Mouse (Mus musculus) stomach, postnatal 0 days (tissue): Measurements from ENCODE around the gene Cyp46a1. TPM values are rescaled to one million over a fixed set of nuclear protein-coding genes. Genes with fewer than 3 reads are reported as not detected.

Experiments
- ATAC-seq: fragments of 200-750 bp; cut with Nextera tagmentation; 2 replicates; pipeline ENCODE4 v1.8.0; 2017; ENCODE audit not compliant: low FRiP score, low TSS enrichment
- DNase-seq: peaks from one replicate; pipeline ENCODE4 v3.0.0-alpha.2; 2016; ENCODE audit warnings: low spot score
- H3K27ac ChIP-seq: fragments of 300-500 bp; sonication (generic); replicated peaks from 2 replicates; pipeline ENCODE4 v1.5.1; 2014; ENCODE audit warnings: mild to moderate bottlenecking, control low read depth
- H3K27me3 ChIP-seq: fragments of 300-500 bp; sonication (generic); 2 replicates; pipeline ENCODE4 v1.6.1; 2014; ENCODE audit warnings: low read length; ENCODE audit not compliant: control insufficient read depth, insufficient read depth
- H3K36me3 ChIP-seq: fragments of 300-500 bp; sonication (generic); 2 replicates; pipeline ENCODE4 v1.6.1; 2014; ENCODE audit warnings: low read length, mixed read lengths; ENCODE audit not compliant: control insufficient read depth, insufficient read depth
- H3K4me1 ChIP-seq: fragments of 300-500 bp; sonication (generic); replicated peaks from 2 replicates; pipeline ENCODE4 v1.6.1; 2014; ENCODE audit warnings: antibody characterized with exemption; ENCODE audit not compliant: control insufficient read depth, insufficient read depth
- H3K4me2 ChIP-seq: fragments of 300-500 bp; sonication (generic); replicated peaks from 2 replicates; pipeline ENCODE4 v1.6.1; 2014; ENCODE audit warnings: low read depth, mild to moderate bottlenecking, control low read depth, moderate library complexity
- H3K4me3 ChIP-seq: fragments of 300-500 bp; sonication (generic); 2 replicates; pipeline ENCODE4 v1.5.1; 2014; ENCODE audit warnings: low read depth, low read length, control low read depth
- H3K9ac ChIP-seq: fragments of 300-500 bp; sonication (generic); 2 replicates; pipeline ENCODE4 v1.6.1; 2014; ENCODE audit warnings: mild to moderate bottlenecking, low read length, control low read depth, mixed read lengths
- H3K9me3 ChIP-seq: fragments of 300-500 bp; sonication (generic); 2 replicates; pipeline ENCODE4 v1.6.1; 2016; ENCODE audit warnings: low read length; ENCODE audit not compliant: control insufficient read depth
- CTCF ChIP-seq: IDR thresholded peaks from 2 replicates; pipeline ENCODE4 v1.5.1; 2016; ENCODE audit warnings: antibody characterized with exemption, low read depth, mild to moderate bottlenecking, moderate library complexity
- EP300 ChIP-seq: optimal IDR thresholded peaks from 2 replicates; pipeline ENCODE3; 2016; ENCODE audit warnings: antibody characterized with exemption
- WGBS: fragments of 180-500 bp; shearing (Covaris S2); extraction: QIAGEN DNeasy Blood & Tissue Kit; methylation state at CpG from one replicate; pipeline ENCODE4 v1.1.7; 2014; 5-methylcytosine and 5-hydroxymethylcytosine counted together
- polyA plus RNA-seq: library from polyadenylated mRNA; unstranded; fragments of >200 nt; fragmentation: Nextera tagmentation; extraction: Ambion mirVana; gene quantifications from 2 replicates; pipeline ENCODE4 v1.2.1, GENCODE M21; 2015

Gene Cyp46a1
- polyA plus RNA-seq, 1 experiment from 2014 or later: 1.3 TPM

DNA sequence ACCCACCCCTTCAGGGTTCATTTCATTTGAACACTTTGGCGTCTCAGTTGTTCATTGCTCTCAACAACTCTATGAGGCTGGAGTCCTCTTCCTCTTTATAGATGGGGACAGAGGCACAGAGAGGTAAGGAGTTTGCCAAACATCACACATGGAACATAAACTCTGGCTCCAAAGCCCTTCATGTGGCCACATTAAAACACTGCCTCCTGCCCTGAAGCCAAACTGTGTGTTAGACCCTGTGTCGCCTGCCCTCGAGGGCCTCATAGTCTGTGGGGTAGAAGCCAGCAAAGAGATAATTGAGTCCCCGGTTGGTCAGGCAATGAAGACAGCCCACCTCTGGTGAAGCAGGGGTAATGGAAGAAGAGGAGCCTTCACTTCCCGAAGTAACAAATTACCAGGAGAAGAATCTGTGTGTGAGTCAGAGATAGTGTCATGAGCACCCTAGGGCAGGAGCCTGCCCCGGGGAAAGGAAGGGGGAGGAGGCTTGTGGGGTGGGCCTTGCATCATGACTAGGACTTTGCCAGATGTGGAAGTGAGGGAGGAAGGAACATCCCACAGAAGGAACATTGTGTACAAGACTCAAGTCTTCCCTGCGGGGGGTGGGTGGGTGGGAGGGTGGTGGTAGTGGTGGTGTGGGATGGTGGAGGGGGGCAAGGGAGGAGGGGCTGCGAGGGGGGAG is 24.9 kb upstream of the Cyp46a1 start:
- no peaks in the 10 kb centered on the region for H3K9me3 ChIP-seq
- no peak overlapping the region for H3K4me2 ChIP-seq
- DNase-seq (no peak), ATAC-seq (peak; percentile 16; the same call in 1 of the 2 replicates)
- TF ChIP-seq EP300: no peak
- TF ChIP-seq CTCF: no peak
- 0 out of 2 replicates have a peak overlapping the region, but pooled peaks have one; percentile 30 for H3K27ac ChIP-seq
- H3K4me3 ChIP-seq: no peak overlapping the region
- no peaks in the 10 kb centered on the region for H3K36me3 ChIP-seq
- peaks cover 3% of the 10 kb centered on the region; the same call in 1 of the 2 replicates for H3K4me1 ChIP-seq
- no peak overlapping the region for H3K9ac ChIP-seq
- H3K27me3 ChIP-seq: no peaks in the 10 kb centered on the region; the same call in 1 of the 2 replicates
- 51% methylated on average over 6 of the region's 8 CpGs for WGBS

DNA sequence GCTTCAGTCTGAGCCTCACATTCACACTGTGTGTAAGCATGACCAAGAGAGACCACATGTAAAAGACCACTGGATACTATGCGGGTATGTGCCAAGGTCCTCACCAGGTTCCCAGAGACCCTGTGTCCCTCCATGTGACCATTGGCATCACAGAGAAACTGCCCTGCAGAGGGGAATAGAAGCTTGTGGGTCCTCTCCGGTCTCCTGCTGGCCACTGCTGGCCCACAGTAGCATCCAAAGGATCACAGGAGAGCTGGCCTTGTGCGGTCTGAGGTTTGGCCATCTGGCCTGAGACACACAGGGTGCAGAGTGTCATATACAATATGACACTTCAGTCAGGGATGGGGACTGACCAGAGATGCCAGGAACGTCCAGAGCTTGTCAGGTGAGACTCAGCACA is 24.1 kb upstream of the Cyp46a1 start:
- peaks cover 3% of the 10 kb centered on the region; the same call in 1 of the 2 replicates for H3K4me1 ChIP-seq
- H3K4me2 ChIP-seq: no peak overlapping the region
- 83% methylated on average over 4 of the region's 4 CpGs for WGBS
- H3K9ac ChIP-seq: no peak overlapping the region
- H3K27ac ChIP-seq: no peak overlapping the region
- ATAC-seq (no peak), DNase-seq (no peak)
- no peaks in the 10 kb centered on the region for H3K9me3 ChIP-seq
- no peak for TF ChIP-seq EP300
- TF ChIP-seq CTCF: no peak
- H3K27me3 ChIP-seq: no peaks in the 10 kb centered on the region
- H3K36me3 ChIP-seq: no peaks in the 10 kb centered on the region
- H3K4me3 ChIP-seq: no peak overlapping the region

DNA sequence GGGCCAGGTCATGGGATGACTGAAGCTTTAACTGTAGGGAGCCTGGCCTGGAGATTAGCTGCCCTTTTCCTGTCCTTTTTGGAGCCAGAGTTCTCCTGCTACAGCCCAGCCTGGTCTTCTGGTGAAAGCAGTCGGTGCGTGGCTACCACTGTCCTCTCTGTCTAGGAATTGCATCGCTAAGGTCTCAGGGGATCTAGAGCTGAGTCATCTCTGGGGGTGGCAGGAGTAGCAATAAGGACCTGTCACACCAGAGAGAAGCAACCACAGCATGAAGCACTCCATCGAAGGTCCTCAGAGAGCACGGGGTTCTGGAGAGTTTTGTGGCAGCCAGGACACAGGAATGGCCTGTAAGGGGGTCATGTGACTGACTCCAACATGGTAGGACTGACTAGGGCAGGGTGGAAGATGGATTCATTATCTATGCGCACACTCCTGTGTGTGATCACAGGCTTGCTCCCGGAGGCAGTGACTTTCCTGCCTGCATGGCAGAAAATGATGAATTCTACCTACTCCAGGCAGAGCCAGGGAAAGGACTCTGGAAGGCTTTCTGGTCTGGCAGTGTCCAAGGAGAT is 23.6 kb upstream of the Cyp46a1 start:
- H3K27me3 ChIP-seq: no peaks in the 10 kb centered on the region
- no peaks in the 10 kb centered on the region for H3K36me3 ChIP-seq
- no peak overlapping the region for H3K9ac ChIP-seq
- ATAC-seq (no peak), DNase-seq (no peak)
- H3K4me1 ChIP-seq: peaks cover 3% of the 10 kb centered on the region; the same call in 1 of the 2 replicates
- H3K9me3 ChIP-seq: no peaks in the 10 kb centered on the region
- no peak overlapping the region for H3K4me3 ChIP-seq
- H3K4me2 ChIP-seq: no peak overlapping the region
- TF ChIP-seq CTCF: no peak
- TF ChIP-seq EP300: no peak
- H3K27ac ChIP-seq: no peak overlapping the region
- 80% methylated on average over 7 of the region's 7 CpGs for whole genome bisulfite sequencing

DNA sequence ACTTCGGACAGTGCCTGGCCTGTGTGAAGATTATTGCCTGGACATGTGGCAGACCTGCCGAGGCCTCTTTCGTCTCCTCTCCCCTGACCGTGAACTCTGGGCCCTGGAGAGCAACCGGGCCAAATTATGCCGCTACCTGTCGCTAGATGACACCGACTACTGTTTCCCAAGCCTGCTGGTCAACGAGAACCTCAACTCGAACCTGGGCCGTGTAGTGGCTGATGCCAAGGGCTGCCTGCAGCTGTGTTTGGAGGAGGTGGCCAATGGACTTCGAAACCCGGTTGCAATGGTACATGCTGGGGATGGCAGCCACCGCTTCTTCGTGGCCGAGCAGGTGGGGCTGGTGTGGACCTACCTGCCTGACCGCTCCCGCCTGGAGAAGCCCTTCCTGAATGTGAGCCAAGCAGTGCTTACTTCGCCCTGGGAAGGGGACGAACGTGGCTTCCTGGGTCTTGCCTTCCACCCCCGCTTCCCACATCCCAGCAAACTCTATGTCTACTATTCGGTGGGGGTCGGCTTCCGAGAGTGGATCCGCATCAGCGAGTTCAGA is 22.4 kb upstream of the Cyp46a1 start:
- 87% methylated on average over 27 of the region's 27 CpGs for WGBS

DNA sequence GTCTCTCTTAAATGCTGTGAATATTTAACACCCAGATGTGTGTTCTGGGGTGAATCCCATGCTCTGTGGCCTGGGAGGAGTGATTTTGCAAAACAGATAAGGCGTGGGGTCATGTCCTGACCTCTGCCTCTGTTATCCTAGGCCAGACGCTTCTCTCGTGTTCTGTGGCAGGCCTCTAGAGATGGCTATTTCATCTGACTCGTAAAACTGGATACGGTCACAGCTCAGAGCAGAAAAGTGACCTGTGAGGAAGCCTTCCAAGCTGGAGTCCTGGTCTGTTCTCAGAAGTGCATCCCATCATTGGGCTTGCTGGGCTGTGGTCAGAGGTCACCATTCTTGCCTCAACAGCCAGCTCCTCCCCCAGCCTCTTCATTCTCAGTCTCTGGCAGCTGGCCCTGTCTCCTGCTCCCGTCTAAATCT is 21.7 kb upstream of the Cyp46a1 start:
- H3K4me1 ChIP-seq: no peaks in the 10 kb centered on the region
- no peaks in the 10 kb centered on the region for H3K36me3 ChIP-seq
- ATAC-seq: no peak
- no peak for DNase-seq
- H3K9me3 ChIP-seq: no peaks in the 10 kb centered on the region
- no peaks in the 10 kb centered on the region; the same call in 1 of the 2 replicates for H3K27me3 ChIP-seq
- H3K27ac ChIP-seq: no peak overlapping the region
- no peak overlapping the region for H3K9ac ChIP-seq
- 57% methylated on average over 6 of the region's 6 CpGs for WGBS
- no peak overlapping the region for H3K4me3 ChIP-seq
- TF ChIP-seq CTCF (no peak), EP300 (no peak)
- no peak overlapping the region for H3K4me2 ChIP-seq

More for the DNA sequence above, 22.4 kb upstream of the Cyp46a1 start:
- no peak overlapping the region for H3K4me2 ChIP-seq
- no peaks in the 10 kb centered on the region; the same call in 1 of the 2 replicates for H3K27me3 ChIP-seq
- DNase-seq (no peak), ATAC-seq (no peak)
- H3K27ac ChIP-seq: no peak overlapping the region
- H3K36me3 ChIP-seq: no peaks in the 10 kb centered on the region
- H3K4me3 ChIP-seq: no peak overlapping the region
- H3K9ac ChIP-seq: no peak overlapping the region
- no peaks in the 10 kb centered on the region for H3K9me3 ChIP-seq
- H3K4me1 ChIP-seq: no peaks in the 10 kb centered on the region
- TF ChIP-seq EP300: no peak
- TF ChIP-seq CTCF: no peak

DNA sequence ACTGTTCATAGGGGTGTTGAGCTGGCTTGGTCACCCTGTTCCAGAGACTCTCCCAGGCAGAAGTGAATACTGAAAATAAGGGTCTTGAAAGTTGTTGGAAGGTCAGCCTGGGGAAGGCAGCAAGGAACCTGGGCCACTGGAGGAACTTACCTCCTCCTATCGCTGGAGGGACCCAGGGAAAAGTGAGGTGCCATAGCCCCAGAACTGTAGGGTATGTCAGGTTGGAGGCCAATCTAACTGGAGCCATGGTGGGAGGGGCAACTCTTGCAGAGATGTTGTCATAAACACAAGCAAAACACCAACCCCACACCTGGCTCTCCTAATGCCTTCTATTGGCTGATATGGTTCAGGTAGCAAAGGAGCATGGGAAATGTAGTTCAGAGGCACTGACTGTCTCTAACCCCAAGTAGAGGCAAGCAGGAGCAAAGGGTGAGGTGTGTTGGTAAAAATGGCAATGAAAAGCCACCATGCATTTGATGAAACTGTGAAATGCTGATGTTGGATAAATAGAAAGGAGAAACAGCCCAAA is 20.9 kb upstream of the Cyp46a1 start:
- Histone ChIP-seq H3K27ac (no peak overlapping the region), H3K9me3 (no peaks in the 10 kb centered on the region), H3K4me2 (no peak overlapping the region), H3K4me3 (no peak overlapping the region), H3K9ac (no peak overlapping the region), H3K36me3 (no peaks in the 10 kb centered on the region), H3K4me1 (no peaks in the 10 kb centered on the region), H3K27me3 (no peaks in the 10 kb centered on the region; the same call in 1 of the 2 replicates)
- DNase-seq (no peak), ATAC-seq (no peak)
- TF ChIP-seq EP300 (no peak), CTCF (no peak)
- WGBS: 81% methylated on average over 1 of the region's 1 CpGs
